Mouse (Mus musculus) retina, postnatal 1 day (tissue): ENCODE measurements around the gene B4galt4.
"Not testable (repeated sequence)": the region's sequence is repeated elsewhere in the genome, so short reads cannot be mapped to it uniquely, and the experiment has no call there.

Experiments used
- DNase-seq: peaks from one replicate; pipeline ENCODE4 v3.0.0-alpha.2; 2012

B4galt4 gene

DNA sequence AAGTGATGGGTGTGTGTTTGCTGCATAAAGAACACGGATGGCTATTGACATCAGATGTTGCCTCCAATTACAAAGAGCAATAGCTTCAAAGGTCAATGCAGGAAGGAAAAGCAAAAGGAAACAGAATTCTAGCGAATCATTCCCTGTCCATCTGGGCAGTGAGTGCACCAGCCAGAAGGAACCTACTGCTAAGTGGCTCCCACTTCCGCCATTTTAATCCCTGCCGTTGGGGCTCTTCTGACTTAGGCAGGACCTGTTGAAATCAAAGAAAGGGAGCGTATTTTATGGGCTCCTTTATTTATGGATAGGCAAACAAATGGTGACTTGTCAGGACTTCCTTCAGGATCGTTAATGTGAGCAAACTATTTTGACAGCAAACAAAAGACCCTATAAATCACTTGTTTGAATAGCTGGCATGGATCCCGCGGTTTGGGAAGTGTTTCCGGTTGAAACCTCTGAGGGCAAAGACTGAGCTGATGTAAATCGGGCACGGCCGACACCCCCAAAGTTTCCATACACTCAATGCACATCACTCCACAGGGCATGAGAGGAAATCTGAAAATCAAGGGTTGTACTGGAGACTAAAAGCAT lies 30.9 kb downstream of the B4galt4 start:
- DNase-seq: no peak

DNA sequence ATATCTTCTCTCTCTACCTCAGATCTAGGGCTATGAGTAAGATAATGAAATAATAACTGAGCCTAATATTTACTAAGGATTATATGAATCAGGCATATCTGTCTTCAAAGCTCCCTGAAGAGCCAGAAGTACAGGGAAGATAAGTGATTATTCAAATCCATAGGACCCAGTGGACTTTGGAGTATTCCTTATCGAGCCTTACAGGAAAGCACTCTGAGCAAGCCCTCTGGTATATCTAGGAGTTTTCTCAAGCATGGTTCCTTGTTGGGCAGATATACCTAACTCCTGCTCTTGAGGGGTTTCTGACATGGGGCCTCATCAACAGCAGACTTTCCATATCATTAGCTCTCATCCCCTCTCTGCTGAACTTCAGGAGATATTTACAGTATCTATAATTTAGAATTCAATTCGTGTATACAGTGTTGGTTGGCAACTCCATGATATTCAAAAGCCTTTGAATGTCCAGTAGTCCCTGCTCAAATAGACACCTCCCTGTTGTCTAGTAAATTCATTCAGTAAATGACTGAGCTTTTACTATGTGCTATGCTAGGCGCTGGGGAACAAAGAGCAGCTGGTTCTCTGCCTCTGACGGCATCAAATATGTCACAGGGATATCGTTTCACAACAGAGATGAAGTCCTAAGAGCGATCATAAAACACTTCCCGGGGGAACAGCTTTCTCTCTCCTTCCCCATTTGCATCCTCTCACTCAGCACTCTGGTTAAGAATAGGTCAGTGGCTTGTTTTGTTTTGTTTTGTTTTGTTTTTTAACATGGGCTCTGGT lies 33.1 kb downstream of the B4galt4 start:
- DNase-seq: no peak

DNA sequence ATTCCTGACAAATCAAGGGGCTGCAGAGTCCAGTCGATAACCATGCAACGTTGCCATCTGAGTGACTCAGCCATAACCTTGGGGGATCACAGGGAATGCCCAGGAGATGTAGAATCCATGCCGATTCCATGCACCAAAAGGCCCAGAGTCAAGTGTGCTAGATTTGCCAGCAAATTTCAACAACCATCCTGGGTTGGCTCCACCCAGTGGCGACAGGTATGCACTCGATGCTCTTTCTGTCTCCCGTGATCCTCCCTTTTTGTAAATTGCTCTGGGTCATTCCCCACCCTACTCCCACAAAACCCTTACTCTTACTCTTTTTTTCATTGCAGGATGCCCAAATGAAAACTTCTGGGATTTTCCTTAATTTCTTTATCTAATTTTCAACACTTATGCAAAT lies 34.3 kb downstream of the B4galt4 start:
- DNase-seq: no peak

DNA sequence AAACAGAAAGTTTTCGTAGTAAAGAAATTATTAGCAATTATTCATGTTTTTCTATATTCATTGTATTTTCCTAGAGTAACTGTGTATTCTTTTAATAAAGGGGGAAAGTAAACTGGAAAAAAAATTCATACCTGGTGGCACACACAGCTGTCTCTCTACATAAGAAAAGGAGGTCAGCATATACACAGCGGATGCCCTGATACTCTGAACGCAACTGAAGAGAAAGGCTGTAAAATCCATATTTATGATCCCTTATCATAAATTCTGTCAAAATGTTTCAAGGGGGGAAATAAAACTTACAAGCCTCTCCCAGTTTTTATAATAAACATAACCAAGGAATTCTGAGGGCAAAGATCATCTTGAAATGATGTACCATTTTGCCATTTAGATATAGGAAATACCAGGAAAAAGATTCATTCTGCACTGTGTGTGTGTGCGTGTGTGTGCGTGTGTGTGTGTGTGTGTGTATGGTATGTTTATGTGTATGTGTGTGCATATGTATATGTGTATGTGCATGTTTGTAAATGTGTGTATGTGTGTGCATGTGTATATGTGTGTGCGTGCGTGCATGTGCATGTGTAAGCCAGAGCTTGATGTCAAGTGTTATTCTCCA lies 39.0 kb downstream of the B4galt4 start:
- DNase-seq: no peak

DNA sequence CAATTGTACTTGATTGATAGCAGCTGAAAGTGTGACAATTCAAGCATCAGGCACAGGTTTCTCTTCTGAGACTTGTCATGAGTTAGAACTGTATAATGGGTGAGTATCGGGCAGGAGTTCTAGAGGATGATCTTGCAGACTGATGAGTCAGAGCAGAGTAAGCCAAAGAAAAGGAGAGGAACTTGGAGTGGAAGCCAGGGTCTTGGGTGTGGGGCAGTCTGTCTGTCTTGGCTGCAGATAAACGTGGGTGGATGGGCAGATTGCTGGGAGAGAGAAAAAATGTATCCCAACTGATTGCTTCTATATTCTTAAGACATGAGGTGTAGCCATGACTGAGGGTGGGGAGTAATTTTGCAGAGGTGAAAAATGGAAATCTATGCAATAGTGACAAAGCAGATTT lies 39.9 kb downstream of the B4galt4 start:
- DNase-seq: no peak

DNA sequence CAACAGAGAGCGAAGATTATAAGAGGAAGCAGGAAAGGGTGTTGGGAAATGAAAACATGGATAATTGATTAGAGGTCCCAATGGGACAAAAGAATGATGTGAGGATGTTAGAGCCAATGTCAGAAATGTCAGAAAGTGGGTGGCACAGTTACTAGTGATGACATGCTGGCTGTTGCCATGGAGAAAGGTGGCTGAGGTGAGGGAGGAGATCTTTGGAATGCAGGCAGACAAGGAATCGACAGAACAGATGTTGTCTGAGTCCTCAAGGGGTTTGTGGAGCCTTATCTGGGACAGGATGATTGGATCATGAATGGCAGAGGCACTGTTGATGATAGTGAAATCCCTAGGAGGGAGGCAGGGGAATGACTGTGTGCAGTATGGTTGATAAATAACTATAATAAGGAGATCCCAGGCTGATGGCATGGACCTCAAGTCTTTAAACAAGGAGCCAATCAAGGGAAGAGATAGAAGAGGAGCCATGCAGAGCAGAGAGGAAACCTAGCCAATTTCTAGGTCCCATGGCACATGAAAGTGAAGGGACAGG lies 40.5 kb downstream of the B4galt4 start:
- peak; percentile 28 for DNase-seq

DNA sequence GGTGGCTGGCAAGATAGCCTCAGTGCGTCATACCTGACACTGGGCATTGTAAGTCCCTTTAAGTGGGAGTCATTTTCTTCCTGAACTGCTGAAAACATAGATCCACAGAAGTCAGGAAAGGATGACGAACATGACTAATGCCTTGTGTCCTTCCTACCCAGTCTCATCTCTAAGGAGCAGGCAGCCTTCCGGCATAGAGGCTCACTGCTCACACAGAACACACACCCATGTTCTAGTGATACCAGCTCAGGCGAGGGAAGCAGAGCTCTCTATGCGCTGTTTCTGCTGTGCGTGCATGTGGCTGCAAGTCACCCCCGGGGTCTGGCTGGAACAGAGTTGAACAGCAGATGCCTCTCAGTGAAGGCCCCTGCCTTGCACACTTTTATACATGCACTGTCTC lies 43.2 kb downstream of the B4galt4 start:
- no peak for DNase-seq

DNA sequence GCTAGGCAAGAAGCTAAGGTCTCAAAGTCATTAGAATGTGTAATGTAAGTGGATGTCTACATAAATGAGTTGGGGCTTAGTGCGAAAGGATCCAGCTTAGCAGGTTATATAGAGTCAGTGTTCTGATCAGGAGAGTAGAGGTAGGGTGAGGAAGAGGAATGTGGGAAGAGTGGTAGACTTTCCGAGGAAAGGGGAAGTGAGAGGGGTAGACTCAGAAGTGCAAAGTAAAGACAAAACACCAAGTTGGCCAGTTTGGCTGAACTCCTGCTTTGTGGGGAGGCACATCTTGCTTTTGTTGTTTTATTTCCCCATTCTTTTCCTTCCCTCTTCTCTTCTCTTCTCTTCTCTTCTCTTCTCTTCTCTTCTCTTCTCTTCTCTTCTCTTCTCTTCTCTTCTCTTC lies 47.0 kb downstream of the B4galt4 start:
- no peak for DNase-seq

DNA sequence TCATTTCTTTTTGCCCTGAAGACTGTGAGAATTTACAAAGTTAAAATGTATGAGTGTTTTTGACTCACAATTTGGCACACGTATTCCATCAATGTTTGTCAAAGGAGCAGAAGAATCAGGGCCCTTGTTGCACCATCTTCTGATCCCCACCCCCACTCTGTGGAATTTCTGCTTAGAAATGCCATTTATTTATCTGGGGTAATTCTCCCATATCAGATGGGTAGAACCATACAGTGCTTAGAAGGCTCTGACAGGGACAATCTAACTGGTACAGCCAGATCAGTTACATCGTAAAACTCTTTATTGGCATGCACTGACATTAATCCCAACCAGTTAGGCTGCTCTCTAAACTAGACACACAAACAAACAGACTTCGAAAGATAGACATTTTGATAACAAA lies 47.9 kb downstream of the B4galt4 start:
- DNase-seq: no peak

DNA sequence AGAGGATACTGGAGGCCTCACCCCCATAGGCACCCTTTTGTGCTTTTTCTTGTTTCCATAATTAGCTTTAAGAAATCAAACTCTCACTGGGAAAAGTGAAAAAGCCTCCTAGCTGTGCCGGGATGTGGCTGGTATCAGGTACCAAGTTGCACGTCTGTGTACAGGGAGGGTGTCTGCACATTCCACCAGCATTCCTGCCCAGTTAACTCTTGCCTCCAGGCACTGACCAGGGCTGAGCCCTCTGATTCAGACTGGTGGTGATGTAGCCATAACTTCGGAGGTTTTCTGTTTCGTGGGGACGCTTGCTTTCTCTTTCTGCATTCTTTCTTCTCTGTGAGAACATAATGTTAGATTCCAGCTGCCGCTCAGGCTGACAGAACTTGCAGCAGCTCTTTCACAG lies 51.1 kb downstream of the B4galt4 start:
- DNase-seq: no peak

DNA sequence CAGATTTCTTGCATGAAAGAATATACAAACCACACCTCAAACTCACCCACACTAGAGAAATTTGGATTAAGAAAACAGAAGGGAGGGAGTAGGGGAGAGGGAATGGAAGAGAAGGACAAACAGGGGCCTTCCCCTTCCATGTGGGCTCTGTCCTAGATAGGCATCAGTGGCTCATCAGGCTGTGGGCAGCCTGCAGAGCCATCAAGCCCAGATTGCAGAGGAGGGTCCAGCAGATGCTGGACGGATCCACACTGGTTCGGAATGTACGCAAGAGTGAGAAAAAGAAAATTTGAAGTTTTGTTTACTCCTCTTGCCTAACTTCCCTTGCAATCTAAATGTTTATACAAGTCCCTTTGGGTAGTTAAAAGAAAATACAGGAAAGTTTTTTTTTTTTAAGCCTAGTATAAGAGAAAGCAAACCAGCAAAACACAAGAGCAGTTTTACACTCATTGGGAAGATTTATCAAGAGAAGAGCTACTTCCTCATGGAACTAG lies 56.9 kb downstream of the B4galt4 start:
- DNase-seq: no peak

DNA sequence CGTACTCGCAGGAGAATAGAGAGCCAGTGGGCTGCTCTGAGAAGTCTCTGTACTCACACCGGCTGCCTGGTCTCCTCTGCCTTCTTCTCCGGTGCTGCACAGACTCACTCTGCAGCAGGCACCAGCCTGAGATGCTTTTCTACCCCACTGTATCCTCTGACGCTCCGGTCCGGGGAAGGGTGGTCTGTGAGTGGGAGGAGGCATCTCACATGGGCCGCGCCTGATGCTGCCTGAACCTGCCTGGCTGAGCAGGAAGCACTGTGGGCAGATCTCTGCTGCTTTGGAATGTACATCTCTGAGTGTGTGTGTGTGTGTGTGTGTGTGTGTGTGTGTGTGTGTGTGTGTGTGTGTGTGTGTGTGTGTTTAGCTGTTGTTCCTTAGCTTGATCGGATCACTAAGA lies 58.0 kb downstream of the B4galt4 start, which contains the start of gene Upk1b:
Gene Upk1b (minus strand): TSS at position 238 of the 400 bp plus-strand sequence.
- peak; percentile 39 for DNase-seq

DNA sequence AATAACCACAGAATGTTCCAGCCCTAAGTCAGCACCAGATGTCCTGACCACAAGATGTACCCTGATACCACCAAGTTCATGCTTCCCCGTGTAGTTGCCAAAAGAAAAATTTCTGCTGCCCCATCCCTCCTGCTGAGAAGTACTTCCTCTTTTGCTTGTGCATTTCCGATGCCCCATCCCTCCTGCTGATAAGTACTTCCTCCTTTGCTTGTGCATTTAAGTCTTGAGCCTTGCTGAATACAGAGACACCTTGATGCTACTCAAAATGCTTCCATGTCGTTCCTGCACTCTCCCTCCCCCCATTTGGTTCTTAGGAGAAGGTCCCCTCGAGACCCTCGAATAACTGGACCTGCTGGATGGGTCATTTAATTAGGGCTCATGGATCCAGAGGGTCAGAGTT lies 65.7 kb downstream of the B4galt4 start:
- DNase-seq: not testable (repeated sequence)

DNA sequence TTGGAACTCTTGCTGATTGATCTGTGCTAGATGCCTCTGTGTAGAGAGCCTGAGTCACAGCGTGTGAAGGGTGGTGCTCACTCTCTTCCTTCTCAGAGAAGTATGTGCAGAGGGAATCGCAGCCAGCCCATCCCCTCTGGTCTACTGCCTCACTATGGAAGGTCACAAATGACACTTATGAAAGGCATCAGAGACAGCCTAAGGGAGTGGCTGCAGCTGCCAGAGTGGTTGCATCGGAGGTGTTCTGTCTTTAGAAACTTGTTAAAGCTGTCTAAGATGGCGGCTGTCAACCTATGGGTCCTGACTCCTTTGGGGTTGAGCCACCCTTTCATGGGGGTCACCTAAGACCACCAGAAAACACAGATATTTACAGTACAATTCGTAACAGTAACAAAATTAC lies 68.1 kb downstream of the B4galt4 start:
- no peak for DNase-seq

DNA sequence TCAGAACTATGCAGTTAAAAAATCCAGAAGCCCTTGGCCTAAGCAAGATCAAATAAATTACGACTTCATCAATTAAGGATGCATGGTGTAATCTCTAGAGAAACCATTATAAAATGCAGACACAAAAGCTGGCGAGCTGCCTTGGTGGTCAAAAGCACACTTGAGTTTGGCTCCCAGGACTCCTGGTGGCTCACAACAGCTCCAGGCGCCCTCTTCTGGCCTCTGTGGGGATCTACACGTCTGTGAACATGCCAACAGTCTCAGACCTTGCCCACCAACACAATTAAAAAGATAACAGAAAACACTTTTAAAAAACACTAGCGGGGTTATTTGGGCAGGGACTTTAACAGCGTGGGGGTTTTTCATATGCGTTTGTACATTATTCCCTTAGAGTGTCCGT lies 70.5 kb downstream of the B4galt4 start:
- DNase-seq: peak; percentile 76
